Mouse (Mus musculus) megakaryocyte, embryonic 14.5 days (primary cell): ENCODE measurements around the gene Tbx1. TPM values are rescaled to one million over a fixed set of nuclear protein-coding genes. Genes with fewer than 3 reads are reported as not detected.

Source experiments
- H3K27me3 ChIP-seq: replicated peaks from 2 replicates; pipeline ENCODE3; 2012; ENCODE audit warnings: inconsistent platforms
- H3K36me3 ChIP-seq: replicated peaks from 2 replicates; pipeline ENCODE3; 2012; ENCODE audit warnings: low read length, inconsistent platforms, mixed read lengths
- H3K4me1 ChIP-seq: 2 replicates; pipeline ENCODE4 v1.6.1; 2012; ENCODE audit warnings: inconsistent platforms
- H3K4me3 ChIP-seq: replicated peaks from 2 replicates; pipeline ENCODE3; 2012; ENCODE audit warnings: moderate library complexity, mild to moderate bottlenecking, inconsistent platforms
- H3K9me3 ChIP-seq: 2 replicates; pipeline ENCODE4 v1.6.1; 2012; ENCODE audit warnings: inconsistent platforms
- FLI1 ChIP-seq: IDR thresholded peaks from 2 replicates; pipeline ENCODE4 v1.6.1; 2012; ENCODE audit warnings: low read length, inconsistent platforms, mixed read lengths
- GATA1 ChIP-seq: IDR thresholded peaks from 3 replicates; pipeline ENCODE4 v1.6.1; 2012; ENCODE audit warnings: mixed read lengths, low read length, inconsistent platforms, borderline replicate concordance
- polyA plus RNA-seq: library from polyadenylated mRNA; stranded (reverse); fragments of >175 nt; gene quantifications from 2 replicates; pipeline ENCODE4 v1.2.3, GENCODE M21; 2012; ENCODE audit warnings: low replicate concordance; ENCODE audit not compliant: insufficient read depth

The Tbx1 gene
- polyA plus RNA-seq, 1 experiment, result not detected

DNA sequence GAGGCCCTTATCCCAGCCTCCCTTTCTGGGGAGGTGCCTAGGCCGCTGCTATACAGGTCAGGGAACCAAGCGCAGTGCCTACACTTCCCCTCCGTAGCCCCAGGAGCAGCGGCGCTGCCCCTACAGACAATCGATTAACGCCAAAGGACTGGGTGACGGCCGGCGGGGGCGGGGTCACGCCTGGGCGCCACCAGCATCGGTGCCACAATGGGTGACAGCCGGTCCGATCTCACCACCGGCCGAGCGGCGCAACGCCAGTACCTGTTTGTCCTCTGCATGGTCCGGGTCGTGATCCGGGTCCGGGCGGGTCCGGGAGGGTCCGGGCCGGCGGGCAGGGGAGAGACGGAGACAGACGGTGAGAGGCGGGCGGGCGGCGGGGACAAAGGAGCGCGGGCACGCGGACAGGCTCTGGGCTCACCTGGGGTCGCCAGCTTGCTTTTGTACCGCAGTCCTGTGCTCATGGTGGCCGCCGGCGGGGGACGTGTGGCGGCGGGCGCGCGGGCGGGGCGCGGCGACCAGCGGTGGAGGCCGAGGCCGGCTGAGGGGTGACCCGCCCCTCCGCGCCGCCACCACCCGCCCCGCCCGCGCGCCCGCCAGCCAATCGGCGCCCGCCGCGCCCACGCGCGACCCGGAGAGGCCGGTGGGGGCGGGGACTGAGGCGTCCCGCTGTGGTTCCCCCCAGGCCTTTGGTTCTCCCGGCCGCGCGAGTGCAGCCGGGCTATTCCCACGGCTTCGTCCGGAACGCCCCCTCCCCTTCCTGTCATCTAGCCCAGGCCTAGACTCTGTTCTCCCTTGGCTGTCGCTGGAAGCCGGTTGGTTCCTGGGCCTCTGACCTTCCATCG lies 39.1 kb upstream of the Tbx1 start, which contains the start of gene Sept5:
Gene Sept5, minus strand, starts transcription at position 565 of the 842 bp plus-strand sequence.
- H3K27me3 ChIP-seq, result peaks cover 93% of the 10 kb centered on the region
- H3K4me1 ChIP-seq, result peaks cover 75% of the 10 kb centered on the region
- H3K36me3 ChIP-seq, result no peaks in the 10 kb centered on the region
- H3K9me3 ChIP-seq, result peaks cover 6% of the 10 kb centered on the region; the same call in 1 of the 2 replicates
- H3K4me3 ChIP-seq, result peak within 1 kb of the TSS; percentile 92
- TF ChIP-seq FLI1 (no peak), GATA1 (no peak)

DNA sequence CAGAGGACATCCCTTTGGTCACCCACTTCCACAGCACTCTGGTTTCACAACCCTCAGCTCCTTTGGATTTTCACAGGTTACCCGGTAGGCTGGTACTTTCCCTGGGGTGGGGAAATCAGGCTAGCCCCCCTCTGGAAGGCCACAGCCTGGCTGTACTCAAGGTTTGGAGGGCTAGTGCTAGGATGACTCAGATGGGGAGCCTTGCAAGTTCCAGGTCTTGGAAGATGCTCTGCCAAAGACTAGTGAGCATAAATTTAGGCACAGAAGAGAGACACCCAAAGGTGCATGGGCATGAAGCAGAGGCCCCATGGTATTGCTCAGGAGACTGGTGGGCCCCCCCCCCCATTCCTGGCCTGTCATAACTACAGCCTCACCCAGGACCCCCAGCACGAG lies 38.5 kb upstream of the Tbx1 start:
- TF ChIP-seq FLI1 (no peak), GATA1 (no peak)
- peak overlapping the region; percentile 92 for H3K4me3 ChIP-seq
- H3K36me3 ChIP-seq, result no peaks in the 10 kb centered on the region
- peaks cover 97% of the 10 kb centered on the region for H3K27me3 ChIP-seq
- H3K4me1 ChIP-seq, result peaks cover 82% of the 10 kb centered on the region
- 0 out of 2 replicates have a peak, but pooled peaks cover 4% of the 10 kb centered on the region for H3K9me3 ChIP-seq

DNA sequence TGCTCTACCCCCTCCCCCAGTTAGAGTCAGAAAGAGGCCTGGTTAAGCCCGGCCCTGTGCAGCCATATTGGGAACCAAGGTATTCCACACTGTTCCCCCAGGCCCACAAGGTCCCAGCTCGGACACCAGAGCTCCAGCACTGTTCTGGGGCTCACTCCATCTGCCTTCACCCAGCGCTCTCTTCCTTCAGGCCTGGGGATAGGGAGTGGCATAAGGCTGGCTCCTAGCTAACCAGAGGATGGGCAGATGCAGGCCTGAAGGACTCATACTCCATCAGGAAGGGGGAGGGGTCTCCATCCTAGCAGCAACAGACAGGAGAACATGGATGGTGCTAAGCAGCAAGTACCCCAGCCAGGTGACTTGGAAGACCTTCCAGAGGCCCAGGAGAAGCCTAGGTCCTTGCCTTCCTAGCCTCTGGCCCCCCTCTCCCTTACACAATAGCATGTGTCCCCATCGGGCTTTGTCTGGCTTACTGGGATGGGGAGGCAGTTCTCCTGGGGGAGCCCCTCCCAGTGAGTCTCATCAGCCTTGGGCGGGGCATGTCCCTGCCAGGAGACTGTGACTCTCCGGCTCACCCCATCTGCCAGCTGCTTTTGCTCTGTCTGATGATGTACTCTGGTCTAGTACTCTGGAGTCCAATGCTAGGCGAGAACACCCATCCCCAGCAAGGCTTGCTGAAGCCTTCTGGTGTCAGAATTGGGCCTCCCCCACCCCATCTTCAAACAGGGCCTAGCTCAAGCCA lies 37.9 kb upstream of the Tbx1 start:
- Histone ChIP-seq H3K9me3 (no peaks in the 10 kb centered on the region), H3K4me1 (peaks cover 88% of the 10 kb centered on the region), H3K27me3 (peaks cover 97% of the 10 kb centered on the region), H3K4me3 (peak overlapping the region; percentile 18), H3K36me3 (peaks cover under 1% of the 10 kb centered on the region)
- TF ChIP-seq FLI1 (no peak), GATA1 (no peak)

DNA sequence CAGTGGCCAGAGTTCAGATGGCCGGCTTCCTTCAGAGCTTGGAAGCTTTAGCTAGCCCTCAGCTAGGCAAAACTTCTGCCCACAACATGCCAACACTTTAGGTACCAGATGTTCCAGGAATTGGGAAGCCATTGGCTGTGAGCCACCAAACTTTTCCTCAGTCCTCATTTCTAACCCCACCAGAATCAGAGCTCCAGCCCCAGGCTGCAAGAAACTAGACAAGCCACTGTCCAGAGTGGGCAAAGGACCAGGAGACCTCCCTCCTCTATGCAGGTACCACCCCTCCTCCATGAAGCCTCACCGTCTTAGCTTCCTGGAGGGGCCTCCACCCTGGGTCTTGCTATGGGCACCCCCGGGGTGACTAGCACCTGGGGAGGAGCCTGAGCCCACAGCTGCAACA lies 36.7 kb upstream of the Tbx1 start:
- peak overlapping the region; percentile 90 for H3K4me3 ChIP-seq
- H3K4me1 ChIP-seq, result peaks cover 95% of the 10 kb centered on the region
- peaks cover 95% of the 10 kb centered on the region for H3K27me3 ChIP-seq
- TF ChIP-seq FLI1, result no peak
- TF ChIP-seq GATA1, result no peak
- H3K36me3 ChIP-seq, result peaks cover 2% of the 10 kb centered on the region
- H3K9me3 ChIP-seq, result no peaks in the 10 kb centered on the region

DNA sequence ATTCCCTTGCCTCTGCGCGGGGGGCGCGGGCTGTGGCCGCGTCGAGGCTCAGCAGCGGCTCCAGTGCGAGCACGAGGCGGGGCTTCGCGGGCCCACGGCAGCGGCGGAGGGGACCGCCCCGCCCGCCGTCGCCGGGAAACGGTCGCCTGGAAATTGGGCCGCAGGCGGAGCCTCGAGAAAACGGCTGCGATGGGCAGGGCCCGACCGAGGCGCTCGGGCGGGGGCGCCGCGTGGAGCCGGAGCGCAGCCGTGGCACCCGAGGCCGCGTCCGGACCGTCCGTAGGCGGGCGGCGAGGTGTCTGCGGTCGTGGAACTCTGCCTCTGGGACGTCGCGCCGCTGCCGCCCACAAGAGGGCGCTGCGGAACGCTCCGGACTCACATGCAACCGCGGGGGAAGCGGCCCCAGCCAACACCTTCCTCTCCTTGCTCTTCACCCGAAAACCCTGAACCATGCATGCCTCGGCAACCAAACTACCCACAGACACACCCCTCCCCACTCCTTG lies 36.0 kb upstream of the Tbx1 start, which contains the start of gene Gm49601:
Gene Gm49601, minus strand, starts transcription at position 52 of the 503 bp plus-strand sequence.
- TF ChIP-seq GATA1, result no peak
- TF ChIP-seq FLI1, result no peak
- H3K9me3 ChIP-seq, result no peaks in the 10 kb centered on the region
- H3K27me3 ChIP-seq, result peaks cover 97% of the 10 kb centered on the region
- peaks cover 99% of the 10 kb centered on the region for H3K4me1 ChIP-seq
- H3K36me3 ChIP-seq, result peaks cover 2% of the 10 kb centered on the region
- peak within 1 kb of the TSS; percentile 90 for H3K4me3 ChIP-seq

DNA sequence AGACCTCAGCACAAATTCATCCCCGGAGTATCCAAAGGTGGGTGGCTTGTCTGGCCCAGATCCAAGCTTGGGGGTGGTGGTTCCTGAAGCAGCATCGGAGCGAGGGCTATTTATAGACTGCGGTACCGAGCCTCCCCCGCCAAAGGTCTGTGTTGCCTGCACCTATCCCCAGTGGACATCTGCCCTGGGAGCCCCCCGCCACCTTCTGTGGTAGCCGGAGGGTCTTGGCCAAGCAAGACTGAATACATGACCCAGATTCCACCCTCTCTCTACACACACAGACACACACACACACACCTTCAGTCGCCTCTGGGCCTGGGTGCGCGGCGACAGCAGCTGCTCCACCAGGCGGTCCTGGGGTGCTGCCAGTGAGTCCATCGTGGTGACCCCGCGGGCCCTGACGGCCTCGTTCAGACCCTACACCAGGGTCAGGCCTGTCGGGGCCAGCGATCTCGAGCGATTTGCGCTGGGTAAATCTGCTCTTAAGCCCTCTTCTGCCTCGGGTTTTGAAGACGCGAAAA lies 35.4 kb upstream of the Tbx1 start:
- Histone ChIP-seq H3K36me3 (peaks cover 2% of the 10 kb centered on the region), H3K4me3 (peak overlapping the region; percentile 90), H3K27me3 (peaks cover 97% of the 10 kb centered on the region), H3K4me1 (peaks cover 99% of the 10 kb centered on the region), H3K9me3 (no peaks in the 10 kb centered on the region)
- TF ChIP-seq FLI1 (no peak), GATA1 (no peak)

DNA sequence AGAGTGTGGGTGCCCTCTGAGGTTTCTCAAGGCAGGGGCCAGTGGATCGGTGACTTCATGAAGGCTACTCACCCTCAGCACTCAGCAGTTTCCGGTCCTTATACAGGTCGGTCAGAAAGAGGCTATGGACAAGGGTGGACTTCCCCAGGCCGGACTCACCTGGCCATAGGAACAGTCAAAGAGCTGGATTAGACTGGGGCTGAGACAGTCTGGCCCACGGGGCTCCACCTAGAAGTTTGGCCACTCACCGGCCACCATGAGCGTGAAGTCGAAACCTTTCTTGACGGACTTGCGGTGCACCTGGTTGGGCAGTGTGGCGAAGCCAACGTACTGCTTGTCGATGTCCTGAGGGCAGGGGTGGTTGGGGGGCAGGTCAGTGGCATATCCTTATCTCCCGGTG lies 34.6 kb upstream of the Tbx1 start:
- TF ChIP-seq GATA1 (no peak), FLI1 (no peak)
- Histone ChIP-seq H3K36me3 (peaks cover 6% of the 10 kb centered on the region), H3K27me3 (peaks cover 96% of the 10 kb centered on the region)

DNA sequence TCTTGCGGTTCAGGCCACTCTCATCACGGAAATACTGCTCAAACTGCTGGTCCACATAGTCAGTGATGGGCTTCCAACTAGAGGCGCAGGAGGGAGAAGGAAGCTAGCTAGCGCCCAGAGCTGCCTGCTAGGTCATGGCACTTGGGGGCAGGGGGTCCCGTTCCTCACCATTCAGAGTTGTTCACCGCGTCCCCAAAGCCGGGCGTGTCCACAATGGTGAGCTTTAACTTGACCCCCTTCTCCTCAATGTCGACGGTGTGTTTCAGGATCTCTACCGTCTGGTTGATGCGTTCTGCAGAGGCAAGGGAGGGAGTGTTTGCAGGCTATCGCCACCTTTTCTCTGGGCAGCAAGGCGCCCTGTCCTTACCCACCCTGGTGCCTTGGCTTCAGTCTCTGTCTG lies 34.2 kb upstream of the Tbx1 start:
- Histone ChIP-seq H3K27me3 (peaks cover 95% of the 10 kb centered on the region), H3K9me3 (no peaks in the 10 kb centered on the region), H3K4me1 (peaks cover 100% of the 10 kb centered on the region), H3K36me3 (peaks cover 10% of the 10 kb centered on the region), H3K4me3 (peak overlapping the region; percentile 80)
- TF ChIP-seq FLI1, result no peak

More for the DNA sequence above, 34.6 kb upstream of the Tbx1 start:
- Histone ChIP-seq H3K9me3 (no peaks in the 10 kb centered on the region), H3K4me1 (peaks cover 100% of the 10 kb centered on the region), H3K4me3 (no peak overlapping the region)

DNA sequence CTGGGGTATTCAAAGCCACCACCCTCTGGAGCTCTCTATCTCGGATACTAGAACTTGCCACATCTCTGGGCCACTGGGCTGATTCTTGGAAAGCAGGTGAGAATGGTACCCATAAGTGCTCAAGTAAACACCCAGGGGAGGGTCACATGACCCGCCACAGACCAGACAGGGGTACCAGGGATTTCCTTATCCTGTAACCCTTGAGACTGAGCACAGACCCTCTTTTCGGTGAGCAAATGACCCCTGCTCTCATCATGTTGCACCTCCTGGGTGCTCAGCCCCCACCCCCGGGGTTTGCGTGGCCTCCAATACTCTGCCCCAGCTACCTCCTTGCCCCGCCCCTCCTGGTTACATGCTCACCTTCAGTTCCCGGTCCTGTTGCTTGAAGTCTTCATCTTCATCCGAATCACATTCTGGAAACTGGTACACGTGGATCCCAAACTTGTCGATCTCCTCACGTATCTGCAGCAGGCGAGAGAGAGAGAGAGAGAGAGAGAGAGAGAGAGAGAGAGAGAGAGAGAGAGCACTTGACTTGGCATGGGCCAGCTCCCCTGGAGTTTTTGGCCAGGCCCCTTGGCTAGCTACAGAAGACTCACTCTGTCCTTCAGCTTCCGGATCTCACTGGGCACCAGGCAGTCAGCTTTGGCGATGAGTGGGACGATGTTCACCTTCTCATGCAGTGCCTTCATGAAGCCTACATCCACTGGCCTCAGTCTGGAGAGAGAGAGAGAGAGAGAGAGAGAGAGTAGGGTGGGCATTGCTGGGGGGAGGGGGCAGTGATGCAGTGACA lies 33.5 kb upstream of the Tbx1 start:
- Histone ChIP-seq H3K9me3 (no peaks in the 10 kb centered on the region), H3K36me3 (peaks cover 17% of the 10 kb centered on the region), H3K4me3 (peak overlapping the region; percentile 80), H3K27me3 (peaks cover 91% of the 10 kb centered on the region), H3K4me1 (peaks cover 100% of the 10 kb centered on the region)
- TF ChIP-seq FLI1 (no peak), GATA1 (no peak)
